Mouse (Mus musculus) embryonic fibroblast, embryonic 13.5 days (primary cell): ENCODE results near the gene Elavl4.

Experiments
- CTCF ChIP-seq: IDR thresholded peaks from 2 replicates; pipeline ENCODE4 v1.5.1; 2011; ENCODE audit warnings: mild to moderate bottlenecking, control low read depth, low read length, moderate library complexity, borderline replicate concordance; ENCODE audit not compliant: insufficient read depth
- POLR2A ChIP-seq: IDR thresholded peaks from 2 replicates; pipeline ENCODE4 v1.6.1; 2011; ENCODE audit warnings: low read depth, mild to moderate bottlenecking, control low read depth, low read length, moderate library complexity

DNA sequence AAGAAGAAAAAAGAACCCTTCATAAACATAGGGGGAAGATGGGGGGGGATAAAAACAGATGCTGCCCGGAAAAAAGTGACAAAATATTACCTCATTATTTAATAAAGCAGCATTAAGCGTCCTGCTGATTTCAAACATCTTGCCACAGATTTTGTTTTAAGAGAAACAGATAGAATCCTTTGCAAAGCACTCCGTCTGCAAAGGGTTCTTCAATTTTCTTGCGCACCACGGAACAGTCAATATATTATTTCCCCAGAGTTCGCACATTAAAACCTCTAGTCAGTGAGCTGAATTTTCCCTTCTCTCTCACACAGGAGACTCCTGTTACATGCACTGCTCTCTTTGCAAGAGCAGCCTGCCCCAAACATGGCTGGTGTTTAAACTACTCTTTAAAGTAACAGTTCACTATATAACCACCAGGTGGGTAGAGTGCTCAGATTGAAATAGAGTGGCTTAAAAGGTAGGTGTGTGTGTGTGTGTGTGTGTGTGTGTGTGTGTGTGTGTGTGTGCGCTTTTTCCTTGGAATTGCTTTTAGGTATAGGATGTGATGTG lies 61.1 kb downstream of the Elavl4 start:
- TF ChIP-seq POLR2A (no peak), CTCF (no peak)
